Mouse (Mus musculus) hindbrain, embryonic 12.5 days (tissue): ENCODE data around the gene 9130230L23Rik. TPM values are rescaled to one million over a fixed set of nuclear protein-coding genes. Genes with fewer than 3 reads are reported as not detected.

ENCODE experiments used
- ATAC-seq: fragments of 200-750 bp; cut with Nextera tagmentation; 2 replicates; pipeline ENCODE4 v1.8.0; 2017; ENCODE audit warnings: moderate TSS enrichment; ENCODE audit not compliant: low FRiP score
- H3K27ac ChIP-seq: fragments of 300-500 bp; sonication (generic); 2 replicates; pipeline ENCODE4 v1.5.1; 2016; ENCODE audit warnings: mild to moderate bottlenecking
- H3K27me3 ChIP-seq: fragments of 300-500 bp; sonication (generic); 2 replicates; pipeline ENCODE4 v1.6.1; 2016; ENCODE audit warnings: mild to moderate bottlenecking
- H3K36me3 ChIP-seq: fragments of 300-500 bp; sonication (generic); 2 replicates; pipeline ENCODE4 v1.6.1; 2016; ENCODE audit warnings: mild to moderate bottlenecking
- H3K4me1 ChIP-seq: fragments of 300-500 bp; sonication (generic); 2 replicates; pipeline ENCODE4 v1.6.1; 2016
- H3K4me2 ChIP-seq: fragments of 300-500 bp; sonication (generic); replicated peaks from 2 replicates; pipeline ENCODE4 v1.6.1; 2016; ENCODE audit warnings: mild to moderate bottlenecking
- H3K4me3 ChIP-seq: fragments of 300-500 bp; sonication (generic); 2 replicates; pipeline ENCODE4 v1.5.1; 2016; ENCODE audit warnings: mild to moderate bottlenecking
- H3K9ac ChIP-seq: fragments of 300-500 bp; sonication (generic); 2 replicates; pipeline ENCODE4 v1.6.1; 2016; ENCODE audit warnings: mild to moderate bottlenecking, moderate library complexity
- H3K9me3 ChIP-seq: fragments of 300-500 bp; sonication (generic); replicated peaks from 2 replicates; pipeline ENCODE4 v1.6.1; 2016; ENCODE audit warnings: mild to moderate bottlenecking
- WGBS: fragments of 180-500 bp; shearing (Covaris S2); methylation state at CpG from one replicate; pipeline ENCODE4 v1.1.7; 2016; 5-methylcytosine and 5-hydroxymethylcytosine counted together
- microRNA-seq: library from miRNA; unstranded; fragments of <30 nt; microRNA quantifications from one replicate; pipeline ENCODE4, GENCODE M21; 2017
- polyA plus RNA-seq: library from polyadenylated mRNA; unstranded; fragments of >200 nt; fragmentation: Nextera tagmentation; extraction: Ambion mirVana; gene quantifications from 2 replicates; pipeline ENCODE4 v1.2.1, GENCODE M21; 2016

Gene 9130230L23Rik
- polyA plus RNA-seq, 1 experiment from 2014 or later: not detected

DNA sequence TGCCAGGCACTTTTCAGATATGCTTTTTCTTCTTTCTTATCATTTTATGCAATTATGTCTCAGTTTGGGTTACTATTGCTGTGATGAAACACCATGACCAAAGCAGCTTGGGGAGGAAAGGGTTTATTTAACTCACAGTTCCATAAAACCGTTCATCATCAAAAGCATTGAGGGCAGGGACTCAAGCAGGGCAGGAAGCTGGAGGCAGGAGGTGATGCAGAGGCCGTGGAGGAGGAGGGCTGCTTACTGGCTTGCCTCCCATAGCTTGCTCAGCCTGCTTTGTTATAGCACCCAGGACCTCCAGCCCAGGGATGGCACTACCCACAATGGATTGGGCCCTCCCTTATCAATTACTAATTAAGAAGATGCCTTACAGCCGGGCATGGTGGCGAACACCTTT lies 62.9 kb downstream of the 9130230L23Rik start:
- 70% methylated on average over 4 of the region's 4 CpGs for WGBS
- Histone ChIP-seq H3K27ac (no peak overlapping the region), H3K4me3 (no peak overlapping the region), H3K9ac (no peak overlapping the region), H3K36me3 (no peaks in the 10 kb centered on the region), H3K4me2 (no peak overlapping the region), H3K9me3 (no peaks in the 10 kb centered on the region), H3K27me3 (no peaks in the 10 kb centered on the region), H3K4me1 (no peaks in the 10 kb centered on the region)
- ATAC-seq: no peak

DNA sequence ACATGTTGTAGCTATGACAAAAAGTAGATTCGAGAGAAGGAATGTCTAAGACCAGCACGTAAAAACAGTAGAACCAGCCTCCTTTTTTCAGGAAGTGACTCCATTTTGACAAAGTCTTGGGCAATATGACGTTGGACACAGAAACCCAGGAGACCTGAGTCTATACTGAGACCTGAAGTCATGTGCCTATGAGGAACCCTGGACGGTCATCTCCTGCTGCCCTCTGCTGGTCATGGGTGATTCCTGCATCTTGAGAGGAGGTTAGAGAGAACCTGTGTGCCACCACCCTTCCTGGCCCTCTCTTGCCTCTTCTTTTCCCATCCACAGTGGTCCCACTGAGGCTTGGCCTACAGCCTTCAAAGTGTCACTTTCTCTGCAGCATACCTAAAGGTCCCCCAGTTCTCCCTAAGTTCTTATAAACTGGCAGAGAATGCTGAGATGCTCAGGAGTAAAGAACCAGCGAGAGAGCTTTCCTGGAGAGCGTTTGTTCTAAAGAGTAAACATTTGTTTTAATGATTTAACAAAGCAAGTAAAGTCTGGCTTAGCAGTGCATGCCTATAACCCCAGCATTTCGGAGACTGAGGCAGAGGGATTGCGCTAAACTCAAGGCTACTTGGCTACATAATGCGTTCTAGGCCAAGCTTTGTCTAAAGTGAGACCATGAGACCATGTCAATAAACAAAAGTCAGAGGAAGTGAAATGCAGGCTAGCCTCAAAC lies 65.9 kb downstream of the 9130230L23Rik start:
- Histone ChIP-seq H3K4me3 (no peak overlapping the region), H3K36me3 (no peaks in the 10 kb centered on the region), H3K27me3 (no peaks in the 10 kb centered on the region), H3K9ac (no peak overlapping the region), H3K27ac (no peak overlapping the region), H3K4me2 (no peak overlapping the region), H3K9me3 (no peaks in the 10 kb centered on the region), H3K4me1 (no peaks in the 10 kb centered on the region)
- peak; percentile 77 for ATAC-seq
- WGBS: 58% methylated on average over 9 of the region's 9 CpGs

DNA sequence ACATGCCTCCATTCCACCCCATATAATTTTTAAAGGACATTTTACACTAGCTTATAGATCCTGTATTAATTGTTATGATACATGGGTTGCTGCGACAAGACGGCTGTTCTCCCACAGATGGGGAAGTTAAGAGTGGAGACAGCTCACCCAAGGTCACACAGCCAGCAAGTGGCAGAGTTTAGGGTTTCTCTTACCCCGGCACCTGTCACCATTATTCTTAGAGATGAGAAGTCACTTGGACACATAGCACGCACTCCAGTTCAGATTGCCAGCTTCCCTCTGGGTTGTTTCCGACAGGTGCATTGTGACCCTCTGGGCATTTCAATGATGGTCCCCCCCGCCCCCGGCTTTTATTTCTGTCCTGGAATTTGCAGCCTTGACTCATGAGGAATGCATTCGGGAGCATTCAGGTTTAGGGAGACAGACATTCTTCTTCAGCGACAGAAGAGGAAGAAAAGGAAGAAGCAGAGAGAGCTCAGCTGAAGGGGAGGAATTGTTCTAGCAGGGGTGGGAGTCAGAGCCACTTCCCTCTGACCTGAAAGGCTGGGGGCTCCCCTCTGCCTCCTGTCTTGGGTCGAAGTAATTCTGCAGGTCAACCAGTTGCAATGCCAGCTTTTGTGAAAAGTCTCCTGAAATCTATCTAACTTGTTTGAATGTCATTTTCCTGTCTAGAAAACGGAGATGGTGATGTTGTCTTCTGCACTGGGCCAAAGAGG lies 66.9 kb downstream of the 9130230L23Rik start:
- H3K9ac ChIP-seq: no peak overlapping the region
- no peak overlapping the region for H3K4me3 ChIP-seq
- H3K27me3 ChIP-seq: no peaks in the 10 kb centered on the region
- no peaks in the 10 kb centered on the region for H3K4me1 ChIP-seq
- H3K9me3 ChIP-seq: no peaks in the 10 kb centered on the region
- no peak for ATAC-seq
- no peak overlapping the region for H3K4me2 ChIP-seq
- H3K36me3 ChIP-seq: no peaks in the 10 kb centered on the region
- WGBS: 63% methylated on average over 11 of the region's 11 CpGs
- no peak overlapping the region for H3K27ac ChIP-seq

DNA sequence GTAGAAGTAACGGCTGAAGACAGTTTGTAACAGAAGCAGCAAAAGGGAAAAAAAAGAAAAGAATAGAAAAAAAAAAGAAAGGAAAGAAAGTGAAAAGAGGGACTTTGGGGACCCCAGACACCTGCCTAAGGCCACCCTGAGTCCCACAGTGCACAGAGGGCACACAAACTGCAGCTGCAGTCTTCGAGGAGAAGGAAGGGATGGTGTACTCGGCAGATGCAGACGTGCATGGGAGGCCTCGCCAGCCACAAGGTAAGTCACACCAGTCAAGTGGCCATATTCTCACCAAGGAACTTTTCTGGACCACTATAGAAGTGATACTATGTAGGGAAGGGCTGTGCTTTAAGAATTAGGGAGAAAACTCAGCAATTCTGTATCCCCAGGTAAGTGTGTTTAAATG lies 69.3 kb downstream of the 9130230L23Rik start, which contains the start of gene Chrna9:
Gene Chrna9 (plus strand): TSS at position 139 of the 400 bp plus-strand sequence.
- H3K27me3 ChIP-seq: no peaks in the 10 kb centered on the region
- no peak within 1 kb of the TSS for H3K27ac ChIP-seq
- no peak within 1 kb of the TSS for H3K4me2 ChIP-seq
- no peaks in the 10 kb centered on the region for H3K9me3 ChIP-seq
- H3K9ac ChIP-seq: no peak within 1 kb of the TSS
- no peak for ATAC-seq
- 85% methylated on average over 5 of the region's 5 CpGs for WGBS
- H3K4me1 ChIP-seq: no peaks in the 10 kb centered on the region
- no peak within 1 kb of the TSS for H3K4me3 ChIP-seq
- H3K36me3 ChIP-seq: no peaks in the 10 kb centered on the region

DNA sequence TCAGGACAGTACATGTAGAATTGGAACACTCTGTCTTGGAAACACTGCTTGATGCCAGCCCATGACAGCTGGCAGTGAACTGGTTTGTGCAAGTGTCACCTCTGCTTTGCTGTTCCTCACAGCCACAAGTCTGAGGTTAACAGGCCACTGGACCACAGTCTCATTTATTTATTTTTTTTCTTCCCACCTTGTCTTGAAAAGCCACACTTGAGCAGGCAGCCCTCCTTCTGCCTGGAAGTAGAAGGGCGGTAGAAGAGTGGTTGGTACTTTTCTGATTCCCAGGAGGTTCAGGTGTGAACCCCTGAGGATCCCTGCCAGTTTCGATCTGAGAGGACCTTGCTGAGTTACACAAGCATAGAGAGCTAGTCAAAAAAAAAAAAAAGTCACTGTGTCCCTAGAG lies 70.3 kb downstream of the 9130230L23Rik start:
- 86% methylated on average over 2 of the region's 2 CpGs for WGBS
- no peaks in the 10 kb centered on the region for H3K4me1 ChIP-seq
- no peak overlapping the region for H3K4me2 ChIP-seq
- H3K27ac ChIP-seq: no peak overlapping the region
- H3K9me3 ChIP-seq: no peaks in the 10 kb centered on the region
- no peak overlapping the region for H3K4me3 ChIP-seq
- H3K36me3 ChIP-seq: no peaks in the 10 kb centered on the region
- no peaks in the 10 kb centered on the region for H3K27me3 ChIP-seq
- H3K9ac ChIP-seq: no peak overlapping the region
- no peak for ATAC-seq

DNA sequence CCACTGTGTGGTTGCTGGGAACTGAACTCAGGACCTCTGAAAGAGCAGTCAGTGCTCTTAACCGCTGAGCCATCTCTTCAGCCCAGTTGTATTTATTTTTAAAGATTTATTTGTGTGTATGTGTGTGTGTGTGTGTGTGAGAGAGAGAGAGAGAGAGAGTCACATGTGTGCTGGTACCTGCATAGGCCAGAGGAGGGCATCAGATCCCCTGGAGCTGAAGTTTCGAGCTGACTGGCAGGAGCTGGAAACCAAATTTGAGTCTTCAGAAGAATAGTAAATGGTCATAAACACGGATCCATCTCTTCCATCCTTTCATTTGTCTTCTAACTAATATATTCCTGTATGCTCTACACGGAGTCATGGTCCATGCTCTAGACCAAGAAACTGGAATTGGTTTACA lies 70.8 kb downstream of the 9130230L23Rik start:
- Histone ChIP-seq H3K4me2 (no peak overlapping the region), H3K9me3 (no peaks in the 10 kb centered on the region), H3K4me1 (no peaks in the 10 kb centered on the region), H3K27me3 (no peaks in the 10 kb centered on the region), H3K36me3 (no peaks in the 10 kb centered on the region), H3K27ac (no peak overlapping the region), H3K4me3 (no peak overlapping the region), H3K9ac (no peak overlapping the region)
- ATAC-seq: no peak
- 87% methylated on average over 4 of the region's 4 CpGs for WGBS

DNA sequence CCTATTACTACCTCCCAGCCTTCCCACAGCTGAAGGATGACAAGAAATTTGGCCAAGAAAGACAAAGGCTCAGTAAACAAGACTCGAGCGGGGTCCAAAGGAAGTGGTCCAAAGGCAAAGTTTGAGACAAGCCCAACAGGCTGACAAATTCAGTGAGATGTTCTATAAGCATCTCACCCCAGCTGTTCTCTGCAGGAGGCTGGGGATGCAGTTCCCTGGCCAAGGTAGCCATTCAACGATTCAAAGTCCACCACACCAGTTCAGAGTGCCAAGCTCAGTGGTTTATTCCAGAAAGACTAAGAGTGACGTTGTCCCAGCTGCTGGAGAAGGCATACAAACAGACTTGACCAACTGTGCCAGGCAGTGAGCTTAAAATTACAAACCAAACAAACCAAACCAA lies 73.9 kb downstream of the 9130230L23Rik start:
- Histone ChIP-seq H3K9ac (no peak overlapping the region), H3K36me3 (no peaks in the 10 kb centered on the region), H3K27me3 (no peaks in the 10 kb centered on the region), H3K4me1 (no peaks in the 10 kb centered on the region), H3K27ac (no peak overlapping the region), H3K9me3 (no peaks in the 10 kb centered on the region), H3K4me3 (no peak overlapping the region), H3K4me2 (no peak overlapping the region)
- ATAC-seq: no peak
- WGBS: 72% methylated on average over 4 of the region's 4 CpGs

Small RNAs within 50 kb of the gene (microRNA-seq; reads per million reads assigned to microRNA genes)
- not detected for gene Gm25952

Other genes starting within 250 kb of the 9130230L23Rik start
- gene N4bp2, start 240.8 kb downstream of the 9130230L23Rik start, polyA plus RNA-seq: 37.4 and 41.6 TPM in 2 replicates
- gene Rhoh, start 143.1 kb downstream of the 9130230L23Rik start, polyA plus RNA-seq: 0.20 and 0.39 TPM in 2 replicates
- gene Chrna9, start 69.4 kb downstream of the 9130230L23Rik start, polyA plus RNA-seq: 0.18 and 0.19 TPM in 2 replicates
- 9.6 and 9.7 TPM in 2 replicates for gene Rbm47, start 168.8 kb upstream of the 9130230L23Rik start, polyA plus RNA-seq